Mouse (Mus musculus) MEL (cell line): ENCODE measurements around the gene Fam227b. TPM values are rescaled to one million over a fixed set of nuclear protein-coding genes. Genes with fewer than 3 reads are reported as not detected.

ENCODE experiments used
- DNase-seq: peaks from one replicate; pipeline ENCODE4 v3.0.0; 2011; ENCODE audit warnings: low read depth, low spot score
- H3K27ac ChIP-seq: 2 replicates; pipeline ENCODE4 v1.5.1; 2012; ENCODE audit warnings: low read depth, mild to moderate bottlenecking, control low read depth, low read length, moderate library complexity; ENCODE audit not compliant: control insufficient read depth
- H3K27me3 ChIP-seq, 2 experiments: fragments of 150-350 bp in 1 of 2; sonication (generic) in 1 of 2; 2 replicates each; pipeline ENCODE4 v1.6.1; 2012; ENCODE audit warnings: low read length in 2 of 2, mild to moderate bottlenecking in 2 of 2, improper control_type of control experiment in 1 of 2, moderate library complexity in 1 of 2; ENCODE audit not compliant: insufficient read depth in 2 of 2, control insufficient read depth in 1 of 2
- H3K36me3 ChIP-seq, 2 experiments: 2 replicates each; pipeline ENCODE4 v1.6.1; 2012 to 2014; ENCODE audit warnings: low read length in 2 of 2, improper control_type of control experiment in 1 of 2, inconsistent platforms in 1 of 2, mild to moderate bottlenecking in 1 of 2; ENCODE audit not compliant: insufficient read depth in 2 of 2, control insufficient read depth in 1 of 2
- H3K4me1 ChIP-seq, 2 experiments: fragments of 150-350 bp in 1 of 2; sonication (generic) in 1 of 2; 2 replicates each; pipeline ENCODE4 v1.6.1; 2012; ENCODE audit warnings: low read length in 2 of 2, improper control_type of control experiment in 1 of 2, mild to moderate bottlenecking in 1 of 2; ENCODE audit not compliant: insufficient read depth in 2 of 2, control insufficient read depth in 1 of 2
- H3K4me3 ChIP-seq, 2 experiments: fragments of 150-350 bp in 1 of 2; sonication (generic) in 1 of 2; 2 replicates each; pipeline ENCODE4 v1.5.1; 2012; ENCODE audit warnings: low read depth in 2 of 2, low read length in 2 of 2, mild to moderate bottlenecking in 2 of 2, moderate library complexity in 2 of 2, control low read depth in 1 of 2, improper control_type of control experiment in 1 of 2; ENCODE audit not compliant: control insufficient read depth in 1 of 2, insufficient read depth in 1 of 2
- H3K79me2 ChIP-seq: 2 replicates; pipeline ENCODE4 v1.6.1; 2012; ENCODE audit warnings: mild to moderate bottlenecking, low read length, moderate library complexity; ENCODE audit not compliant: control insufficient read depth, poor library complexity, insufficient read depth
- H3K9ac ChIP-seq: 2 replicates; pipeline ENCODE4 v1.6.1; 2012; ENCODE audit warnings: low read depth, mild to moderate bottlenecking, control low read depth, low read length, moderate library complexity; ENCODE audit not compliant: control insufficient read depth, poor library complexity, severe bottlenecking
- H3K9me3 ChIP-seq: fragments of 150-350 bp; sonication (generic); replicated peaks from 2 replicates; pipeline ENCODE4 v1.6.1; 2012; ENCODE audit warnings: mild to moderate bottlenecking, low read length, improper control_type of control experiment, moderate library complexity; ENCODE audit not compliant: insufficient read depth
- CHD1 ChIP-seq: IDR thresholded peaks from 2 replicates; pipeline ENCODE4 v1.6.1; 2012; ENCODE audit warnings: low read depth, mild to moderate bottlenecking, inconsistent platforms, low read length, improper control_type of control experiment
- CHD2 ChIP-seq: IDR thresholded peaks from 2 replicates; pipeline ENCODE4 v1.6.1; 2011; ENCODE audit warnings: low read length, improper control_type of control experiment
- E2F4 ChIP-seq: IDR thresholded peaks from 2 replicates; pipeline ENCODE4 v1.6.1; 2011; ENCODE audit warnings: low read depth, low read length, improper control_type of control experiment, borderline replicate concordance
- GABPA ChIP-seq: IDR thresholded peaks from 2 replicates; pipeline ENCODE4 v1.6.1; 2012; ENCODE audit warnings: low read depth, mild to moderate bottlenecking, inconsistent platforms, low read length, improper control_type of control experiment, moderate library complexity
- JUND ChIP-seq: IDR thresholded peaks from 2 replicates; pipeline ENCODE4 v1.6.1; 2011; ENCODE audit warnings: low read depth, mild to moderate bottlenecking, improper control_type of control experiment, low read length
- KAT2A ChIP-seq: conservative IDR thresholded peaks from 2 replicates; pipeline ENCODE4 v1.6.1; 2012; ENCODE audit warnings: low read depth, low read length, improper control_type of control experiment, inconsistent platforms
- MAX ChIP-seq: IDR thresholded peaks from 2 replicates; pipeline ENCODE4 v1.6.1; 2011; ENCODE audit warnings: low read length, improper control_type of control experiment
- MAZ ChIP-seq: IDR thresholded peaks from 2 replicates; pipeline ENCODE4 v1.6.1; 2012; ENCODE audit warnings: low read depth, mild to moderate bottlenecking, inconsistent platforms, low read length, improper control_type of control experiment
- MEF2A ChIP-seq: IDR thresholded peaks from 2 replicates; pipeline ENCODE4 v1.6.1; 2014; ENCODE audit warnings: low read depth, mild to moderate bottlenecking, inconsistent platforms, low read length, improper control_type of control experiment; ENCODE audit not compliant: poor library complexity, insufficient replicate concordance, severe bottlenecking; ENCODE audit errors: extremely low read depth
- MXI1 ChIP-seq: IDR thresholded peaks from 2 replicates; pipeline ENCODE4 v1.6.1; 2011; ENCODE audit warnings: mild to moderate bottlenecking, low read depth, low read length, improper control_type of control experiment
- MYB ChIP-seq: IDR thresholded peaks from 2 replicates; pipeline ENCODE4 v1.6.1; 2011; ENCODE audit warnings: mild to moderate bottlenecking, low read depth, low read length, improper control_type of control experiment
- RCOR1 ChIP-seq: IDR thresholded peaks from 2 replicates; pipeline ENCODE4 v1.6.1; 2012; ENCODE audit warnings: low read depth, mild to moderate bottlenecking, inconsistent platforms, low read length, improper control_type of control experiment
- SIN3A ChIP-seq: IDR thresholded peaks from 2 replicates; pipeline ENCODE4 v1.6.1; 2012; ENCODE audit warnings: low read length, improper control_type of control experiment, inconsistent platforms
- TAL1 ChIP-seq: IDR thresholded peaks from 2 replicates; pipeline ENCODE4 v1.6.1; 2012; ENCODE audit warnings: mild to moderate bottlenecking, inconsistent platforms, low read length, moderate library complexity, mixed read lengths
- TBP ChIP-seq: IDR thresholded peaks from 2 replicates; pipeline ENCODE4 v1.8.0; 2011; ENCODE audit warnings: low read depth, low read length, improper control_type of control experiment
- TCF12 ChIP-seq: IDR thresholded peaks from 2 replicates; pipeline ENCODE4 v1.6.1; 2014; ENCODE audit warnings: low read depth, mild to moderate bottlenecking, inconsistent platforms, low read length, improper control_type of control experiment, moderate library complexity
- ZNF384 ChIP-seq: IDR thresholded peaks from 2 replicates; pipeline ENCODE4 v1.6.1; 2012; ENCODE audit warnings: low read depth, mild to moderate bottlenecking, inconsistent platforms, low read length, improper control_type of control experiment
- polyA plus RNA-seq, 2 experiments: library from polyadenylated mRNA; stranded (reverse) in 1 of 2; unstranded in 1 of 2; fragments of >175 nt in 1 of 2; fragments of >200 nt in 1 of 2; gene quantifications; 2 replicates each; pipeline versions ENCODE4 v1.2.1 to v1.2.4; 2012; ENCODE audit warnings: low replicate concordance in 2 of 2, low read depth in 1 of 2; ENCODE audit not compliant: insufficient read length in 2 of 2, insufficient read depth in 1 of 2, missing spikeins in 1 of 2
- total RNA-seq: library from RNA; depleted of rRNA; stranded (reverse); fragments of 300-350 nt; gene quantifications from 2 replicates; pipeline ENCODE4 v1.2.3, GENCODE M21; 2012

Gene Fam227b
- total and polyA plus RNA-seq, 3 experiments, result not detected

DNA sequence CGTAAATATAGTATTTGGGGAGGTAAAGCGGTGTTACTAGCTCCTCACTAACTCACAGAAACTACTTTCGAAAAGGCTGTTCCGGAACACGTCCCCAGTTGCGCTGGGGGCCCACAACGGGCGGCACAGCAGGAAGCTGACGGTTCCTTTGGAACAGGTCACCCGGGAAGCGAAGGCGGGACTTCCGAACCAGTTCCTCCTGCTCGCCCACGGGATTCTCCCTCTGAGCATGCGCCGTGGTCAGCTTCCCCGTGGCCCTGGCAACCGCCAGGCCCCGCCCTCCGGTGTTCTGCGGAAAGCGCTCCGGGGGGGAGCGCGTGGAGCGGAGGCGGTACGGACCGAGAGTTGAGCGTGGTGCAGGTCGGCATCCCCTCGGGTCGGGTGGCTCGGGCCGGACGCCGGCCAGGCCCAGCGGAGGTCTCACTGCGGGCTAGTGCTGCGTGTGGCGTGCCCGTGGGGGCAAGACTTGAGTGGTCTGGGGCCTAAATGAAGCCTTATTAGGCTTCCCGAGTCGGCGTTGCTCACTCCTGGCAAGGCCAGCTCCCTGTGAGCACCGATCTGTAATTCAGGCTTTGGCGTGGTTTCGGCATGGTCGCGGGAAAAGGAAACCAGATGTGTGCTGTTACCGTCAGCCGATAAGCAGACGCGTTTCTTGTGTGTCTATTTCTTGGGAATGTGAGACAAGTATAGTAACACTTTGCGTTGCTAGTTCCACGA, at the start of gene Fam227b, which contains the start of gene Dtwd1 (continued):
- peak; percentile 87 for TF ChIP-seq MAZ
- peak; percentile 86 for TF ChIP-seq MAX
- peak; percentile 12; the same call in 1 of the 2 replicates for TF ChIP-seq TAL1
- peak; percentile 69; the same call in 1 of the 2 replicates for TF ChIP-seq TCF12
- TF ChIP-seq MXI1, result peak; percentile 96

- no peak overlapping the region for H3K9ac ChIP-seq
- no peak for DNase-seq
Measured at GRCm38 (mm10) chr2:126198971-126199370, 47.2 kb upstream of the Fam227b start.

GRCm38 (mm10) chr2:126195631-126196356, 44.0 kb upstream of the Fam227b start:
- H3K4me3 ChIP-seq, result no peak overlapping the region
- DNase-seq, result no peak
- H3K4me1 ChIP-seq, result no peaks in the 10 kb centered on the region
- no peak for TF ChIP-seq TAL1
- TF ChIP-seq GABPA, result no peak
- no peak for TF ChIP-seq CHD2
- no peak for TF ChIP-seq E2F4
- TF ChIP-seq TBP, result no peak
- no peaks in the 10 kb centered on the region for H3K79me2 ChIP-seq
- no peaks in the 10 kb centered on the region for H3K36me3 ChIP-seq
- H3K27me3 ChIP-seq, result no peaks in the 10 kb centered on the region
- no peak overlapping the region for H3K27ac ChIP-seq
- no peak overlapping the region for H3K9ac ChIP-seq
- H3K9me3 ChIP-seq, result no peaks in the 10 kb centered on the region

More at GRCm38 (mm10) chr2:126198971-126199370, 47.2 kb upstream of the Fam227b start:
- H3K36me3 ChIP-seq, result no peaks in the 10 kb centered on the region
- H3K27me3 ChIP-seq, result no peaks in the 10 kb centered on the region
- no peak overlapping the region for H3K4me3 ChIP-seq
- no peaks in the 10 kb centered on the region for H3K4me1 ChIP-seq
- TF ChIP-seq RCOR1, result no peak
- TF ChIP-seq KAT2A, result no peak
- no peak for TF ChIP-seq MXI1
- no peaks in the 10 kb centered on the region for H3K79me2 ChIP-seq
- H3K27ac ChIP-seq, result no peak overlapping the region
- H3K9me3 ChIP-seq, result no peaks in the 10 kb centered on the region

DNA sequence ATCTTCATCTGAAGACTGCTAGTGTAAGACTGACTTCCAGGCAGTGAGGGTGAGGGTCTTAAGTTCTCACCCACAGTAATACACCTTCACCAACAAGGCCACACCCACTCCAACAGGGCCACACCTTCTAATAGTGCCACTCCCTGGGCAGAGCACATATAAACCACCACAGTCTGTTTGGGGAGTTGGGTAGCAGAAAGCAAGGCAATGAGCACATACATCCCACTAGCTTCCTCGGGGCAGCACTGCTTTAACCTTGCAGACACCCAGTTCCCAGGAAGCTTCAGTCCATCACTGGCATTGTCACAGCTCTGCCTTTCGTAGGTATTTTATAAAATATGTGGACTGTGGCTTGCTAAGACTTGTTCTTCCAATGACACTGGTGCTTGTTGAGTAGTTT, 40.3 kb upstream of the Fam227b start:
- H3K4me3 ChIP-seq, result no peak overlapping the region
- H3K79me2 ChIP-seq, result no peaks in the 10 kb centered on the region
- no peaks in the 10 kb centered on the region for H3K4me1 ChIP-seq
- no peak for TF ChIP-seq MYB
- TF ChIP-seq ZNF384, result no peak
- no peak for TF ChIP-seq MEF2A
- TF ChIP-seq CHD1, result no peak
- no peak for TF ChIP-seq SIN3A
- TF ChIP-seq JUND, result no peak
- H3K9ac ChIP-seq, result no peak overlapping the region
- H3K27me3 ChIP-seq, result no peaks in the 10 kb centered on the region; a peak in 1 of 4 replicates
- no peak overlapping the region for H3K27ac ChIP-seq
- DNase-seq, result no peak
- no peaks in the 10 kb centered on the region for H3K36me3 ChIP-seq
- H3K9me3 ChIP-seq, result no peaks in the 10 kb centered on the region
